Mouse (Mus musculus) G1E (cell line): ENCODE data around the gene Zfp579. TPM values are rescaled to one million over a fixed set of nuclear protein-coding genes. Genes with fewer than 3 reads are reported as not detected.

Experiments
- ATAC-seq: 2 replicates; pipeline ENCODE4 v1.8.0; 2016; ENCODE audit warnings: mild to moderate bottlenecking; ENCODE audit not compliant: insufficient number of reproducible peaks, poor library complexity, low FRiP score, severe bottlenecking; ENCODE audit errors: extremely low read depth
- DNase-seq: peaks from one replicate; pipeline ENCODE4 v3.0.0; 2012; ENCODE audit warnings: low spot score
- H3K27me3 ChIP-seq: 2 replicates; pipeline ENCODE4 v1.6.1; 2012; ENCODE audit warnings: mild to moderate bottlenecking, low read length, inconsistent platforms; ENCODE audit not compliant: insufficient read depth
- H3K36me3 ChIP-seq: replicated peaks from 2 replicates; pipeline ENCODE3; 2012; ENCODE audit warnings: mild to moderate bottlenecking, inconsistent platforms
- H3K4me1 ChIP-seq: 2 replicates; pipeline ENCODE4 v1.6.1; 2012; ENCODE audit warnings: low read depth, low read length, inconsistent platforms, mixed read lengths; ENCODE audit not compliant: insufficient read depth
- H3K4me3 ChIP-seq: 2 replicates; pipeline ENCODE4 v1.5.1; 2012; ENCODE audit warnings: low read depth, mild to moderate bottlenecking, inconsistent platforms, low read length, moderate library complexity, mixed read lengths
- H3K9me3 ChIP-seq: replicated peaks from 2 replicates; pipeline ENCODE4 v1.6.1; 2012; ENCODE audit warnings: inconsistent platforms
- CTCF ChIP-seq: IDR thresholded peaks from 2 replicates; pipeline ENCODE4 v1.5.1; 2012; ENCODE audit warnings: low read depth, low read length, inconsistent platforms, mixed read lengths
- GATA1 ChIP-seq: IDR thresholded peaks from 2 replicates; pipeline ENCODE4 v1.6.1; 2012; ENCODE audit warnings: borderline replicate concordance, low read length, inconsistent platforms, mixed read lengths
- GATA2 ChIP-seq: IDR thresholded peaks from 2 replicates; pipeline ENCODE4 v1.6.1; 2012; ENCODE audit warnings: low read depth, low read length, inconsistent platforms, borderline replicate concordance
- POLR2AphosphoS5 ChIP-seq: IDR thresholded peaks from 2 replicates; pipeline ENCODE4 v1.6.1; 2012; ENCODE audit warnings: low read depth, low read length, inconsistent platforms; ENCODE audit not compliant: insufficient replicate concordance
- TAL1 ChIP-seq: conservative IDR thresholded peaks from 2 replicates; pipeline ENCODE4 v1.6.1; 2012; ENCODE audit warnings: low read depth, low read length, inconsistent platforms, mixed read lengths
- polyA plus RNA-seq: library from polyadenylated mRNA; stranded (reverse); fragments of >175 nt; gene quantifications from 2 replicates; pipeline ENCODE4 v1.2.3, GENCODE M21; 2012
- total RNA-seq, 2 experiments: library from RNA; stranded (forward) in 1 of 2; stranded (reverse) in 1 of 2; fragments of 200-1000 nt in 1 of 2; fragments of >200 nt in 1 of 2; fragmentation: Nextera tagmentation in 1 of 2; gene quantifications; 2 replicates each; pipeline ENCODE4 v1.2.3; 2014 to 2017

Gene Zfp579
- total and polyA plus RNA-seq, 3 experiments = 0.71 to 4.1 TPM; not detected in 1

- TF ChIP-seq CTCF = peak; percentile 65; the same call in 1 of the 2 replicates
- no peak for TF ChIP-seq GATA2
These were observed 55.9 kb downstream of the Zfp579 start for GRCm38 (mm10) chr7:4940068-4940479.

DNA sequence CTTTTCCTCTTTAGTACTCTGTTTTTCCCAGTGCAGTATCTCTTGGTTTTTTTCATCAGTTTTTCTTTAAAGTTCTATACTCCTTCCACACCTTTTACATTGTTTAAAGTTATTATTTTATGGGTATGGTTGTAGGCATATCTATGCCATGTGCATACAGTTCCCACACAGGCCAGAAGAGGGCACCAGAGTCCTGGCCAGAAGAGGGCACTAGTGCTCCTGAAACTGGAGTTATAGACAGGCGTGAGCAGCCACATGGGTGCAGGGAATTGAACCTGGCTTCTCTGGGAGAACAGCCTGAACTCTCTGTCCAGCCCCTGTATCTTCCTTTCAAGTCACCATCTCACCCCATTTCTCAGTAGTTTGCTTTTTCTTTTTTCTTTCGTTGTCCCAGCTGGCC is 57.5 kb downstream of the Zfp579 start:
- Histone ChIP-seq H3K4me3 (no peak overlapping the region), H3K9me3 (no peaks in the 10 kb centered on the region), H3K36me3 (no peaks in the 10 kb centered on the region), H3K27me3 (peaks cover 14% of the 10 kb centered on the region), H3K4me1 (peaks cover 13% of the 10 kb centered on the region)
- no peak for DNase-seq
- no peak for TF ChIP-seq TAL1
- TF ChIP-seq CTCF = peak; percentile 88
- ATAC-seq = 0 out of 2 replicates have a peak, but pooled peaks have one; percentile 32

More at GRCm38 (mm10) chr7:4940068-4940479, 55.9 kb downstream of the Zfp579 start:
- H3K36me3 ChIP-seq = no peaks in the 10 kb centered on the region
- H3K9me3 ChIP-seq = no peaks in the 10 kb centered on the region
- peaks cover 14% of the 10 kb centered on the region for H3K4me1 ChIP-seq
- ATAC-seq (no peak), DNase-seq (no peak)
- H3K27me3 ChIP-seq = peaks cover 9% of the 10 kb centered on the region
- no peak overlapping the region for H3K4me3 ChIP-seq

GRCm38 (mm10) chr7:4937392-4937791 is 58.6 kb downstream of the Zfp579 start:
- no peak overlapping the region for H3K4me3 ChIP-seq
- TF ChIP-seq POLR2AphosphoS5 (no peak), GATA2 (no peak), GATA1 (no peak), TAL1 (no peak), CTCF (no peak)
- no peaks in the 10 kb centered on the region for H3K36me3 ChIP-seq
- no peaks in the 10 kb centered on the region for H3K9me3 ChIP-seq
- H3K27me3 ChIP-seq = peaks cover 24% of the 10 kb centered on the region
- DNase-seq = no peak
- no peak for ATAC-seq
- H3K4me1 ChIP-seq = peaks cover 10% of the 10 kb centered on the region

DNA sequence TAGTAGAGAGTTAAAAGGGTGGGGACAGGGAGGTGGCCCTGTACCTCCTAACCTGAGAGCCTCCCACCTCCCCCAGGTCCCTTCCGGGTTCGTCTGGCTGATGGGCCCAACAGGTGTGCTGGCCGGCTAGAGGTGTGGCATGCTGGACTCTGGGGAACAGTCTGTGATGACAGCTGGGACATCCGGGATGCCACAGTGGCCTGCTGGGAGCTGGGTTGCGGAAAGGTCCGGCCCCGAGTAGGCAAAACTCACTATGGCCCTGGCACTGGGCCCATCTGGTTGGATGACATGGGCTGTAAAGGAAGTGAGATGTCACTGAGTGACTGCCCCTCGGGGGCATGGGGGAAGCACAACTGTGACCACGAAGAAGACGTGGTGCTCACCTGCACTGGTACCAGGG is 59.1 kb downstream of the Zfp579 start:
- no peak for DNase-seq
- no peaks in the 10 kb centered on the region for H3K36me3 ChIP-seq
- TF ChIP-seq GATA1 = no peak
- TF ChIP-seq TAL1 = no peak
- no peak for TF ChIP-seq CTCF
- TF ChIP-seq POLR2AphosphoS5 = no peak
- no peak for TF ChIP-seq GATA2
- no peak overlapping the region for H3K4me3 ChIP-seq
- H3K27me3 ChIP-seq = peaks cover 26% of the 10 kb centered on the region
- peaks cover 10% of the 10 kb centered on the region for H3K4me1 ChIP-seq
- no peaks in the 10 kb centered on the region for H3K9me3 ChIP-seq
- no peak for ATAC-seq

- no peaks in the 10 kb centered on the region for H3K36me3 ChIP-seq
- DNase-seq (no peak), ATAC-seq (no peak)
- peaks cover 5% of the 10 kb centered on the region for H3K4me1 ChIP-seq
- H3K9me3 ChIP-seq = no peaks in the 10 kb centered on the region
- TF ChIP-seq POLR2AphosphoS5 (no peak), TAL1 (no peak), GATA1 (no peak), CTCF (no peak), GATA2 (no peak)
- H3K27me3 ChIP-seq = peaks cover 39% of the 10 kb centered on the region
- no peak overlapping the region for H3K4me3 ChIP-seq
These were observed 61.6 kb downstream of the Zfp579 start for GRCm38 (mm10) chr7:4934160-4934914.

Other genes with a start within 250 kb of the Zfp579 start
Only the 20 nearest of the 31 such genes appear.
- 7.6 and 9.1 TPM in 2 replicates for gene Isoc2b, start 125.9 kb downstream of the Zfp579 start, total RNA-seq (2014; fragmentation: Nextera tagmentation)
- gene Isoc2b, start 125.9 kb downstream of the Zfp579 start, total RNA-seq (2017) = 34.4 and 40.1 TPM in 2 replicates
- gene Isoc2b, start 125.9 kb downstream of the Zfp579 start, polyA plus RNA-seq = 5.3 and 8.1 TPM in 2 replicates
- 1.9 and 3.4 TPM in 2 replicates for gene Isoc2a, start 119.0 kb downstream of the Zfp579 start, total RNA-seq (2014; fragmentation: Nextera tagmentation)
- gene Isoc2a, start 119.0 kb downstream of the Zfp579 start, total RNA-seq (2017) = 7.5 and 10.4 TPM in 2 replicates
- 6.3 and 16.2 TPM in 2 replicates for gene Isoc2a, start 119.0 kb downstream of the Zfp579 start, polyA plus RNA-seq
- gene Gm36210, start 89.6 kb downstream of the Zfp579 start, total RNA-seq (2014; fragmentation: Nextera tagmentation) = not detected in 2 replicates
- gene Gm36210, start 89.6 kb downstream of the Zfp579 start, total RNA-seq (2017) = not detected in 2 replicates
- gene Gm36210, start 89.6 kb downstream of the Zfp579 start, polyA plus RNA-seq = not detected in 2 replicates
- 13.9 and 15.2 TPM in 2 replicates for gene Zfp628, start 80.9 kb downstream of the Zfp579 start, total RNA-seq (2014; fragmentation: Nextera tagmentation)
- gene Zfp628, start 80.9 kb downstream of the Zfp579 start, total RNA-seq (2017) = 1.6 and 1.8 TPM in 2 replicates
- gene Zfp628, start 80.9 kb downstream of the Zfp579 start, polyA plus RNA-seq = 35.7 and 39.5 TPM in 2 replicates
- gene Nat14, start 74.1 kb downstream of the Zfp579 start, total RNA-seq (2014; fragmentation: Nextera tagmentation) = 2.0 and 3.6 TPM in 2 replicates
- 0.41 and 1.1 TPM in 2 replicates for gene Nat14, start 74.1 kb downstream of the Zfp579 start, total RNA-seq (2017)
- gene Nat14, start 74.1 kb downstream of the Zfp579 start, polyA plus RNA-seq = 0.85 and 1.2 TPM in 2 replicates
- gene Ssc5d, start 70.4 kb downstream of the Zfp579 start, total RNA-seq (2014; fragmentation: Nextera tagmentation) = 0.15 TPM in 1 of 2 replicates, not detected in the other
- 0.05 TPM in 1 of 2 replicates, not detected in the other for gene Ssc5d, start 70.4 kb downstream of the Zfp579 start, total RNA-seq (2017)
- 0.02 and 0.08 TPM in 2 replicates for gene Ssc5d, start 70.4 kb downstream of the Zfp579 start, polyA plus RNA-seq
- not detected in 2 replicates for gene Sbk2, start 31.8 kb downstream of the Zfp579 start, total RNA-seq (2014; fragmentation: Nextera tagmentation)
- 0.06 and 0.11 TPM in 2 replicates for gene Sbk2, start 31.8 kb downstream of the Zfp579 start, total RNA-seq (2017)
- gene Sbk2, start 31.8 kb downstream of the Zfp579 start, polyA plus RNA-seq = not detected in 2 replicates
- gene Sbk3, start 25.0 kb downstream of the Zfp579 start, total RNA-seq (2014; fragmentation: Nextera tagmentation) = not detected in 2 replicates
- 0.06 and 0.11 TPM in 2 replicates for gene Sbk3, start 25.0 kb downstream of the Zfp579 start, total RNA-seq (2017)
- not detected in 2 replicates for gene Sbk3, start 25.0 kb downstream of the Zfp579 start, polyA plus RNA-seq
- gene Zfp524, start 18.3 kb upstream of the Zfp579 start, total RNA-seq (2014; fragmentation: Nextera tagmentation) = 9.1 and 11.4 TPM in 2 replicates
- gene Zfp524, start 18.3 kb upstream of the Zfp579 start, total RNA-seq (2017) = 8.9 and 12.3 TPM in 2 replicates
- gene Zfp524, start 18.3 kb upstream of the Zfp579 start, polyA plus RNA-seq = 37.2 and 38.9 TPM in 2 replicates
- gene Fiz1, start 18.5 kb upstream of the Zfp579 start, total RNA-seq (2014; fragmentation: Nextera tagmentation) = 53.4 and 54.4 TPM in 2 replicates
- 22.2 and 23.6 TPM in 2 replicates for gene Fiz1, start 18.5 kb upstream of the Zfp579 start, total RNA-seq (2017)
- gene Fiz1, start 18.5 kb upstream of the Zfp579 start, polyA plus RNA-seq = 52.7 and 66.6 TPM in 2 replicates
- 6.7 TPM in 1 of 2 replicates, not detected in the other for gene Gm44973, start 19.3 kb upstream of the Zfp579 start, total RNA-seq (2014; fragmentation: Nextera tagmentation)
- gene Gm44973, start 19.3 kb upstream of the Zfp579 start, total RNA-seq (2017) = not detected in 2 replicates
- not detected in 2 replicates for gene Gm44973, start 19.3 kb upstream of the Zfp579 start, polyA plus RNA-seq
- 50.6 and 54.8 TPM in 2 replicates for gene Zfp865, start 24.2 kb upstream of the Zfp579 start, total RNA-seq (2014; fragmentation: Nextera tagmentation)
- gene Zfp865, start 24.2 kb upstream of the Zfp579 start, total RNA-seq (2017) = 17.5 and 19.9 TPM in 2 replicates
- gene Zfp865, start 24.2 kb upstream of the Zfp579 start, polyA plus RNA-seq = 121 and 146 TPM in 2 replicates
- 1.7 TPM in 1 of 2 replicates, not detected in the other for gene Ccdc106, start 24.4 kb upstream of the Zfp579 start, total RNA-seq (2014; fragmentation: Nextera tagmentation)
- 0.23 TPM in 1 of 2 replicates, not detected in the other for gene Ccdc106, start 24.4 kb upstream of the Zfp579 start, total RNA-seq (2017)
- gene Ccdc106, start 24.4 kb upstream of the Zfp579 start, polyA plus RNA-seq = 0.13 and 0.21 TPM in 2 replicates
- 1.2 and 2.4 TPM in 2 replicates for gene 4632433K11Rik, start 38.0 kb upstream of the Zfp579 start, total RNA-seq (2014; fragmentation: Nextera tagmentation)
- 0.98 TPM in 1 of 2 replicates, not detected in the other for gene 4632433K11Rik, start 38.0 kb upstream of the Zfp579 start, total RNA-seq (2017)
- not detected in 2 replicates for gene 4632433K11Rik, start 38.0 kb upstream of the Zfp579 start, polyA plus RNA-seq
- gene Zfp784, start 42.3 kb upstream of the Zfp579 start, total RNA-seq (2014; fragmentation: Nextera tagmentation) = 1.7 and 2.5 TPM in 2 replicates
- 2.7 and 2.8 TPM in 2 replicates for gene Zfp784, start 42.3 kb upstream of the Zfp579 start, total RNA-seq (2017)
- 1.3 and 1.6 TPM in 2 replicates for gene Zfp784, start 42.3 kb upstream of the Zfp579 start, polyA plus RNA-seq
- 1.1 and 1.8 TPM in 2 replicates for gene Zfp580, start 55.4 kb upstream of the Zfp579 start, total RNA-seq (2014; fragmentation: Nextera tagmentation)
- gene Zfp580, start 55.4 kb upstream of the Zfp579 start, total RNA-seq (2017) = 0.44 TPM in 1 of 2 replicates, not detected in the other
- 2.8 and 4.1 TPM in 2 replicates for gene Zfp580, start 55.4 kb upstream of the Zfp579 start, polyA plus RNA-seq
- 166 and 208 TPM in 2 replicates for gene U2af2, start 66.0 kb upstream of the Zfp579 start, total RNA-seq (2014; fragmentation: Nextera tagmentation)
- gene U2af2, start 66.0 kb upstream of the Zfp579 start, total RNA-seq (2017) = 261 and 292 TPM in 2 replicates
- gene U2af2, start 66.0 kb upstream of the Zfp579 start, polyA plus RNA-seq = 480 and 545 TPM in 2 replicates
- gene Epn1, start 84.1 kb upstream of the Zfp579 start, total RNA-seq (2014; fragmentation: Nextera tagmentation) = 134 and 152 TPM in 2 replicates
- gene Epn1, start 84.1 kb upstream of the Zfp579 start, total RNA-seq (2017) = 79.5 and 85.2 TPM in 2 replicates
- gene Epn1, start 84.1 kb upstream of the Zfp579 start, polyA plus RNA-seq = 720 and 931 TPM in 2 replicates
- gene Rfpl4, start 120.8 kb upstream of the Zfp579 start, total RNA-seq (2014; fragmentation: Nextera tagmentation) = not detected in 2 replicates
- not detected in 2 replicates for gene Rfpl4, start 120.8 kb upstream of the Zfp579 start, total RNA-seq (2017)
- gene Rfpl4, start 120.8 kb upstream of the Zfp579 start, polyA plus RNA-seq = not detected in 2 replicates
- gene Rasl2-9, start 129.8 kb upstream of the Zfp579 start, total RNA-seq (2014; fragmentation: Nextera tagmentation) = 1.0 and 4.0 TPM in 2 replicates
- gene Rasl2-9, start 129.8 kb upstream of the Zfp579 start, total RNA-seq (2017) = 2.0 and 2.7 TPM in 2 replicates
- 0.42 and 0.48 TPM in 2 replicates for gene Rasl2-9, start 129.8 kb upstream of the Zfp579 start, polyA plus RNA-seq